Mouse (Mus musculus) heart, embryonic 14.5 days (tissue): ENCODE data around the gene Pappa2. TPM values are rescaled to one million over a fixed set of nuclear protein-coding genes. Genes with fewer than 3 reads are reported as not detected.

Source experiments
- ATAC-seq: fragments of 200-750 bp; cut with Nextera tagmentation; 2 replicates; pipeline ENCODE4 v1.8.0; 2017; ENCODE audit warnings: low read depth, moderate TSS enrichment; ENCODE audit not compliant: insufficient number of reproducible peaks, insufficient read depth, low FRiP score
- H3K27ac ChIP-seq, 2 experiments: fragments of 200-500 bp in 1 of 2; fragments of 300-500 bp in 1 of 2; sonication (generic) in 1 of 2; replicated peaks in 1 of 2; 2 replicates each; pipeline ENCODE4 v1.5.1; 2012 to 2014; ENCODE audit warnings: low read depth in 2 of 2, low read length in 2 of 2, control low read depth in 1 of 2, mild to moderate bottlenecking in 1 of 2, mixed read lengths in 1 of 2; ENCODE audit not compliant: control insufficient read depth in 1 of 2, insufficient read depth in 1 of 2
- H3K27me3 ChIP-seq: fragments of 300-500 bp; sonication (generic); 2 replicates; pipeline ENCODE4 v1.6.1; 2014; ENCODE audit warnings: mild to moderate bottlenecking, low read length, control low read depth; ENCODE audit not compliant: control insufficient read depth, insufficient read depth
- H3K36me3 ChIP-seq: fragments of 300-500 bp; sonication (generic); 2 replicates; pipeline ENCODE4 v1.6.1; 2014; ENCODE audit warnings: mild to moderate bottlenecking, control low read depth, low read length, mixed read lengths; ENCODE audit not compliant: control insufficient read depth, insufficient read depth
- H3K4me1 ChIP-seq, 2 experiments: fragments of 200-500 bp in 1 of 2; fragments of 300-500 bp in 1 of 2; sonication (generic) in 1 of 2; 2 replicates each; pipeline ENCODE4 v1.6.1; 2012 to 2014; ENCODE audit warnings: low read length in 2 of 2, control low read depth in 1 of 2, mixed read lengths in 1 of 2; ENCODE audit not compliant: control insufficient read depth in 2 of 2, insufficient read depth in 2 of 2
- H3K4me2 ChIP-seq: fragments of 300-500 bp; sonication (generic); 2 replicates; pipeline ENCODE4 v1.6.1; 2014; ENCODE audit warnings: mild to moderate bottlenecking, low read length
- H3K4me3 ChIP-seq, 2 experiments: fragments of 200-500 bp in 1 of 2; fragments of 300-500 bp in 1 of 2; sonication (generic) in 1 of 2; 2 replicates each; pipeline ENCODE4 v1.5.1; 2012 to 2014; ENCODE audit warnings: low read length in 2 of 2, mild to moderate bottlenecking in 2 of 2, control low read depth in 1 of 2, low read depth in 1 of 2, moderate library complexity in 1 of 2; ENCODE audit not compliant: control insufficient read depth in 1 of 2, insufficient read depth in 1 of 2
- H3K9ac ChIP-seq: fragments of 300-500 bp; sonication (generic); 2 replicates; pipeline ENCODE4 v1.6.1; 2014; ENCODE audit warnings: mild to moderate bottlenecking, low read length
- H3K9me3 ChIP-seq: fragments of 300-500 bp; sonication (generic); 2 replicates; pipeline ENCODE4 v1.6.1; 2016; ENCODE audit warnings: low read length, control low read depth; ENCODE audit not compliant: control insufficient read depth
- WGBS: fragments of 180-500 bp; shearing (Covaris S2); extraction: QIAGEN DNeasy Blood & Tissue Kit; methylation state at CpG from one replicate; pipeline ENCODE4 v1.1.7; 2014; 5-methylcytosine and 5-hydroxymethylcytosine counted together
- polyA plus RNA-seq: library from polyadenylated mRNA; unstranded; fragments of >200 nt; fragmentation: Nextera tagmentation; extraction: Ambion mirVana; gene quantifications from 2 replicates; pipeline ENCODE4 v1.2.1, GENCODE M21; 2014

Gene Pappa2
- polyA plus RNA-seq, 1 experiment from 2014 or later = 0.58 TPM

GRCm38 (mm10) chr1:158853936-158854882 is 126.1 kb downstream of the Pappa2 start:
- H3K36me3 ChIP-seq = no peaks in the 10 kb centered on the region
- ATAC-seq = no peak
- 65% methylated on average over 5 of the region's 5 CpGs for WGBS
- H3K4me1 ChIP-seq = no peaks in the 10 kb centered on the region
- no peak overlapping the region for H3K9ac ChIP-seq
- no peak overlapping the region for H3K4me3 ChIP-seq
- no peaks in the 10 kb centered on the region for H3K9me3 ChIP-seq
- no peaks in the 10 kb centered on the region for H3K27me3 ChIP-seq
- H3K4me2 ChIP-seq = no peak overlapping the region
- no peak overlapping the region for H3K27ac ChIP-seq

DNA sequence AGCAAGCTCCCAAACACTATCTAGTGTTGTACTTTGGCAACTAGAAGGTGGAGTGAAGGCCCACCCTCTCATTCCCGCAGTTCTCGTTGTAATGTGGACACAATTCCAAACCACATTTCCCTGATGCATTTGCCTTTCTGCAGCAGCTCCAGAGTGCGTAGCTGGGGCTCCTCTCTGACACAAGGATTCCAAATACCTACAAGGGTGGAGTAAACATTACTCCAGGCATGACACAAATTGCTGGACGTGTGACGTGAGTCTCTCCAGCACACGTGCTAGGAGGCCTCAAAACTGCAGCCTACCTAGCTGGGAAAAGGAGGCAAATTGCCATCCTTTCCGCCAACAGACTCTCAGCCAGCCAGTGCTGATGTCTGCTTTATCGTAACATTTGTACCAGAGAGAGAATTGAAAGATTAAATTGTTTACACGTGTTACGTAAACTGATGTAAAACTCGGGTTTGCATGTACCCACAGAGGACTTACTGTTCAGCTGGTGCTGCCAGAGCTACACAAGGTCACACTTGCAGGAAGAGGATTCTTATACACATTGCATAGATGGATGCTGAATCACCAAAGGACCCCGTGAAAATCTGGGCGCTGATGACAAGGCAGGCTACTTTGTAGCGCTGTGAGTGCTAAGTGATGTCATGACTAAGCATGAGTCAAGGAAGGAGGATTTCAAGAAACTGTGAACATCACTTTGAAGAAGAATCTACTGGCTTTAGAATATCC is 127.3 kb downstream of the Pappa2 start:
- no peaks in the 10 kb centered on the region for H3K36me3 ChIP-seq
- no peaks in the 10 kb centered on the region for H3K9me3 ChIP-seq
- H3K4me2 ChIP-seq = no peak overlapping the region
- H3K27me3 ChIP-seq = no peaks in the 10 kb centered on the region
- H3K27ac ChIP-seq = no peak overlapping the region
- no peak overlapping the region for H3K4me3 ChIP-seq
- 62% methylated on average over 14 of the region's 14 CpGs for WGBS
- no peak overlapping the region for H3K9ac ChIP-seq
- no peaks in the 10 kb centered on the region for H3K4me1 ChIP-seq
- no peak for ATAC-seq

DNA sequence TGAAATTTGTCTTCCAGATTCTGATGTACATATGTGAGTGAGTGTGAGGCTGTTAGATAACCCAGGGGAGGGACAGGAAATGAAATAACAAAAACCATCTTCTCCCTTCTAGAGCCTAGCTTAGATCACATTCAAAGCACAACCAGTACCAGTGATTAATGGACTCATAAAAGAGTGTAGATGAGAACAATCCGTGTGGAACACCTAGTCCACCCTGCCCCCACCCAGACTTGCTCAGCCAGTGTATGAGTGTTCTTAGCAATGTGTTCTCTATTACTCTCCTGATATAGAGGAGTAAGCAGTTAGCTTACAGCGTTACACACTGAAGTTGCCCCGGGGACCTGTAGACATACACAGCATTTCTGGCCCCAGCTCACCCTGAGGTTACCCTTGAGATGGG is 129.8 kb downstream of the Pappa2 start:
- WGBS = 68% methylated on average over 3 of the region's 3 CpGs
- Histone ChIP-seq H3K9me3 (no peaks in the 10 kb centered on the region), H3K27me3 (no peaks in the 10 kb centered on the region), H3K4me3 (no peak overlapping the region), H3K9ac (no peak overlapping the region), H3K27ac (no peak overlapping the region), H3K4me2 (no peak overlapping the region), H3K4me1 (no peaks in the 10 kb centered on the region), H3K36me3 (no peaks in the 10 kb centered on the region)
- ATAC-seq = no peak

GRCm38 (mm10) chr1:158844604-158845003 is 135.7 kb downstream of the Pappa2 start:
- ATAC-seq = no peak
- Histone ChIP-seq H3K27ac (no peak overlapping the region), H3K36me3 (no peaks in the 10 kb centered on the region), H3K4me3 (no peak overlapping the region), H3K4me2 (no peak overlapping the region), H3K9ac (no peak overlapping the region), H3K27me3 (no peaks in the 10 kb centered on the region), H3K9me3 (no peaks in the 10 kb centered on the region), H3K4me1 (no peaks in the 10 kb centered on the region)
- WGBS = 60% methylated on average over 10 of the region's 10 CpGs

DNA sequence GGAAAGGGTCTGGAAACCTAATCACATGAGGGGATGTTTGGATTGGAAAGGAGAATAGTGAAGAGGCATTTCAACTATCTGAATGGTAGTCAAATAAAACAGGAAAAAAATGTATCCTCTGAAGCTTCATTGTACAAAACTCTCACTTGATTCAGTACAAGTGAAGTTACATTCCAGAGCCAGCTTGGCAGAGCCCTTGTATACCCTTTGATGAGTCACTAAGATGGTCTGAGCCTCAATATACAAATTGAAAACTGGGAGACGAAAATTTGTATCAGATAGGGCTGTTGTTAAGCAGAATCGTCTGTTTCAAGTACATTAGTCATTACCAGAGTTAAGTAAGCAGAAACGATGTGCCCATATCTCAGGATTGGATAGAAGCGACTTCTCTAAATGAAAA is 143.1 kb downstream of the Pappa2 start:
- Histone ChIP-seq H3K9me3 (no peaks in the 10 kb centered on the region), H3K27ac (no peak overlapping the region), H3K36me3 (no peaks in the 10 kb centered on the region), H3K4me2 (no peak overlapping the region), H3K27me3 (no peaks in the 10 kb centered on the region), H3K4me1 (no peaks in the 10 kb centered on the region), H3K9ac (no peak overlapping the region), H3K4me3 (no peak overlapping the region)
- 60% methylated on average over 4 of the region's 4 CpGs for WGBS
- no peak for ATAC-seq

DNA sequence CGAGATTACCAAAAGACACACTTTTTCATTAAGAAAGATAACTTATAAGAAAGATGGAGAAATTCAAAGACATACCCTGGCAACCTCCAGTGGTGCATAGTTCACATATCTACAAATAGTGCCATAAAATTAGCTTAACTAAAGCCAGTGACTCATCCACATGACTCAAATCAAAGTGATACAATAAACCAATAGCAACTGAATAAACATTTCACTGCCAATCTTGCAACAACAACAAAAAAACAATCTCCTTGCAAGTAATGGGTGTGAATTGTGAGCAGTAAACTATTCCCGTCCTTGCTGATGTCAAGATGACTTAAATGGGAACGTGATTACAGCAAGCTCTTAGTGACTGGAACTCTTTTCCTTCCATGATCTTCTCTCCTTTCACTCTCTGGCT is 150.1 kb downstream of the Pappa2 start:
- Histone ChIP-seq H3K9ac (no peak overlapping the region), H3K27ac (no peak overlapping the region), H3K27me3 (no peaks in the 10 kb centered on the region), H3K4me1 (no peaks in the 10 kb centered on the region), H3K36me3 (no peaks in the 10 kb centered on the region), H3K9me3 (no peaks in the 10 kb centered on the region), H3K4me2 (no peak overlapping the region), H3K4me3 (no peak overlapping the region)
- 66% methylated on average over 3 of the region's 3 CpGs for WGBS
- ATAC-seq = no peak

- Histone ChIP-seq H3K9me3 (no peaks in the 10 kb centered on the region), H3K27ac (no peak overlapping the region), H3K27me3 (no peaks in the 10 kb centered on the region), H3K9ac (no peak overlapping the region), H3K4me3 (no peak overlapping the region), H3K4me1 (no peaks in the 10 kb centered on the region), H3K36me3 (no peaks in the 10 kb centered on the region), H3K4me2 (no peak overlapping the region)
- ATAC-seq = no peak
Observed at GRCm38 (mm10) chr1:158827931-158828330, 152.4 kb downstream of the Pappa2 start.
